9 mouse cellular contexts compared by ENCODE assay signal in genomic region chr13:45572768-45573167, GRCm38 (mm10).
A peak's percentile ranks its signal among the peaks of the same experiment; 100 is the strongest.
DNase-seq lines count a peak whose midpoint lies in the region; ATAC-seq and TF ChIP-seq lines count a peak whose summit lies in the region.
"Had no signal": no experiment of that assay in that cellular context is flagged by ENCODE, and none has a peak within 500 bp of the region (broad histone marks: within the 10 kb centered on the region; RNA-seq: fewer than 3 reads in every experiment).

No protein-coding gene starts in this region.

- no peaks in the 10 kb centered on the region; the same call in 1 of the 2 replicates for H3K36me3 ChIP-seq in intestine, postnatal 0 days (ENCODE audit: control insufficient read depth, insufficient read depth)
- no peaks in the 10 kb centered on the region for H3K36me3 ChIP-seq in intestine, embryonic 15.5 days
- H3K36me3 ChIP-seq in liver, adult 2 months (ENCODE audit: control insufficient read depth, insufficient read depth, low read length), result no peaks in the 10 kb centered on the region

- 28% methylated on average over 4 of the region's 4 CpGs for WGBS in intestine, postnatal 0 days
- 35% methylated on average over 4 of the region's 4 CpGs for WGBS in intestine, embryonic 15.5 days
- WGBS in liver, adult 2 months, result 36% methylated on average over 4 of the region's 4 CpGs

- 0 out of 2 replicates have a peak, but pooled peaks cover 2% of the 10 kb centered on the region for H3K4me1 ChIP-seq in intestine, postnatal 0 days (replicated peaks; ENCODE audit: control insufficient read depth, insufficient read depth, low read length)
- H3K4me1 ChIP-seq in intestine, embryonic 15.5 days (replicated peaks), result peaks cover 6% of the 10 kb centered on the region
- H3K4me1 ChIP-seq in liver, adult 2 months (ENCODE audit: control insufficient read depth, insufficient read depth, low read length), result no peaks in the 10 kb centered on the region; the same call in 1 of the 2 replicates

- H3K4me2 ChIP-seq in intestine, postnatal 0 days (replicated peaks; ENCODE audit: low read depth), result no peak overlapping the region
- H3K4me2 ChIP-seq in intestine, embryonic 15.5 days (replicated peaks), result no peak overlapping the region

- no peak overlapping the region for H3K4me3 ChIP-seq in intestine, postnatal 0 days (ENCODE audit: low read depth, low read length)
- no peak overlapping the region for H3K4me3 ChIP-seq in intestine, embryonic 15.5 days (replicated peaks)
- H3K4me3 ChIP-seq in liver, adult 2 months (ENCODE audit: insufficient read depth, low read depth, low read length), result no peak overlapping the region
- H3K4me3 ChIP-seq: megakaryocyte, embryonic 14.5 days had no signal

- no peaks in the 10 kb centered on the region for H3K79me2 ChIP-seq in liver, adult 2 months (ENCODE audit: control insufficient read depth, insufficient read depth, low read length)

- H3K27ac ChIP-seq in intestine, postnatal 0 days (ENCODE audit: low read depth, low read length), result no peak overlapping the region
- no peak overlapping the region for H3K27ac ChIP-seq in intestine, embryonic 15.5 days
- H3K27ac ChIP-seq in liver, adult 2 months (replicated peaks; ENCODE audit: insufficient read depth, low read depth, low read length), result no peak overlapping the region

- ATAC-seq in intestine, postnatal 0 days, result no peak
- ATAC-seq in intestine, embryonic 15.5 days, result no peak
- no peak for ATAC-seq in granulocyte monocyte progenitor cell, adult 5-6 weeks (replicated peaks; ENCODE audit: poor library complexity, severe bottlenecking)

- no peak overlapping the region for H3K9ac ChIP-seq in intestine, postnatal 0 days (ENCODE audit: low read depth, low read length)
- H3K9ac ChIP-seq in intestine, embryonic 15.5 days, result no peak overlapping the region
- no peak overlapping the region for H3K9ac ChIP-seq in liver, adult 2 months (ENCODE audit: low read depth, low read length)

- intact Hi-C loops in gastrocnemius, postnatal 36 days (cut with DNase I), result loop anchor here (5.0 to 10.0 kb wide), 2 partner anchors 590 to 682 kb away; no protein-coding TSS in a partner anchor

- H3K9me3 ChIP-seq in intestine, postnatal 0 days (ENCODE audit: control insufficient read depth), result no peaks in the 10 kb centered on the region
- no peaks in the 10 kb centered on the region for H3K9me3 ChIP-seq in intestine, embryonic 15.5 days
- H3K9me3 ChIP-seq: megakaryocyte, embryonic 14.5 days had no signal

- peak; percentile 80 for TF ChIP-seq CTCF in intestine, postnatal 0 days (IDR thresholded peaks at IDR 0.05; ENCODE audit: low read depth)
- peak; percentile 70 for TF ChIP-seq CTCF in liver, adult 2 months (IDR thresholded peaks at IDR 0.05; ENCODE audit: low read depth, low read length)

- peak; percentile 48 for DNase-seq in ES-CJ7 (ENCODE audit: low read depth, low spot score)
- peak; percentile 41 for DNase-seq in c-Kit-positive CD71-negative TER-119-negative erythroid progenitor cells, embryonic 14.5 days (ENCODE audit: low read depth)
- peak; percentile 36 to 43 for DNase-seq in gastrocnemius, postnatal 36 days
- DNase-seq in liver, adult 2 months (ENCODE audit: extremely low read depth, low read depth, low spot score), result no peak
- peak; percentile 78 for DNase-seq in retina, embryonic 14.5 days (ENCODE audit: low spot score)

- TF ChIP-seq POLR2A in liver, adult 2 months (IDR thresholded peaks at IDR 0.05; ENCODE audit: extremely low read depth, insufficient read depth, low read length), result no peak

- H3K27me3 ChIP-seq in intestine, postnatal 0 days (replicated peaks; ENCODE audit: control insufficient read depth, insufficient read depth, low read length), result no peaks in the 10 kb centered on the region
- no peaks in the 10 kb centered on the region for H3K27me3 ChIP-seq in intestine, embryonic 15.5 days (replicated peaks)
- H3K27me3 ChIP-seq in liver, adult 2 months (ENCODE audit: control insufficient read depth, insufficient read depth, low read length), result no peaks in the 10 kb centered on the region
- H3K27me3 ChIP-seq: megakaryocyte, embryonic 14.5 days had no signal
